Mouse (Mus musculus) G1E (cell line): Measurements from ENCODE around the gene Sh3pxd2a. TPM values are rescaled to one million over a fixed set of nuclear protein-coding genes. Genes with fewer than 3 reads are reported as not detected.

ENCODE experiments used
- ATAC-seq: 2 replicates; pipeline ENCODE4 v1.8.0; 2016; ENCODE audit warnings: mild to moderate bottlenecking; ENCODE audit not compliant: insufficient number of reproducible peaks, poor library complexity, low FRiP score, severe bottlenecking; ENCODE audit errors: extremely low read depth
- DNase-seq: peaks from one replicate; pipeline ENCODE4 v3.0.0; 2012; ENCODE audit warnings: low spot score
- H3K27me3 ChIP-seq: 2 replicates; pipeline ENCODE4 v1.6.1; 2012; ENCODE audit warnings: mild to moderate bottlenecking, low read length, inconsistent platforms; ENCODE audit not compliant: insufficient read depth
- H3K36me3 ChIP-seq: replicated peaks from 2 replicates; pipeline ENCODE3; 2012; ENCODE audit warnings: mild to moderate bottlenecking, inconsistent platforms
- H3K4me1 ChIP-seq: 2 replicates; pipeline ENCODE4 v1.6.1; 2012; ENCODE audit warnings: low read depth, low read length, inconsistent platforms, mixed read lengths; ENCODE audit not compliant: insufficient read depth
- H3K4me3 ChIP-seq: 2 replicates; pipeline ENCODE4 v1.5.1; 2012; ENCODE audit warnings: low read depth, mild to moderate bottlenecking, inconsistent platforms, low read length, moderate library complexity, mixed read lengths
- H3K9me3 ChIP-seq: replicated peaks from 2 replicates; pipeline ENCODE4 v1.6.1; 2012; ENCODE audit warnings: inconsistent platforms
- CTCF ChIP-seq: IDR thresholded peaks from 2 replicates; pipeline ENCODE4 v1.5.1; 2012; ENCODE audit warnings: low read depth, low read length, inconsistent platforms, mixed read lengths
- GATA1 ChIP-seq: IDR thresholded peaks from 2 replicates; pipeline ENCODE4 v1.6.1; 2012; ENCODE audit warnings: borderline replicate concordance, low read length, inconsistent platforms, mixed read lengths
- GATA2 ChIP-seq: IDR thresholded peaks from 2 replicates; pipeline ENCODE4 v1.6.1; 2012; ENCODE audit warnings: low read depth, low read length, inconsistent platforms, borderline replicate concordance
- POLR2AphosphoS5 ChIP-seq: IDR thresholded peaks from 2 replicates; pipeline ENCODE4 v1.6.1; 2012; ENCODE audit warnings: low read depth, low read length, inconsistent platforms; ENCODE audit not compliant: insufficient replicate concordance
- TAL1 ChIP-seq: conservative IDR thresholded peaks from 2 replicates; pipeline ENCODE4 v1.6.1; 2012; ENCODE audit warnings: low read depth, low read length, inconsistent platforms, mixed read lengths
- polyA plus RNA-seq: library from polyadenylated mRNA; stranded (reverse); fragments of >175 nt; gene quantifications from 2 replicates; pipeline ENCODE4 v1.2.3, GENCODE M21; 2012
- total RNA-seq, 2 experiments: library from RNA; stranded (forward) in 1 of 2; stranded (reverse) in 1 of 2; fragments of 200-1000 nt in 1 of 2; fragments of >200 nt in 1 of 2; fragmentation: Nextera tagmentation in 1 of 2; gene quantifications; 2 replicates each; pipeline ENCODE4 v1.2.3; 2014 to 2017

Gene Sh3pxd2a
- total and polyA plus RNA-seq, 3 experiments = 0.16 TPM; not detected in 2

- no peak overlapping the region for H3K4me3 ChIP-seq
Measured at GRCm38 (mm10) chr19:47510135-47510472, 45.9 kb upstream of the Sh3pxd2a start.

GRCm38 (mm10) chr19:47508771-47509281 lies 44.6 kb upstream of the Sh3pxd2a start:
- peaks cover 74% of the 10 kb centered on the region for H3K36me3 ChIP-seq
- DNase-seq (peak; percentile 44), ATAC-seq (peak; percentile 55)
- TF ChIP-seq TAL1 (no peak), GATA1 (no peak), CTCF (no peak), POLR2AphosphoS5 (no peak), GATA2 (no peak)
- H3K4me1 ChIP-seq = peaks cover 54% of the 10 kb centered on the region
- H3K27me3 ChIP-seq = no peaks in the 10 kb centered on the region
- H3K4me3 ChIP-seq = peak overlapping the region; percentile 56; the same call in 1 of the 2 replicates
- no peaks in the 10 kb centered on the region for H3K9me3 ChIP-seq

More at GRCm38 (mm10) chr19:47510135-47510472, 45.9 kb upstream of the Sh3pxd2a start:
- Histone ChIP-seq H3K27me3 (no peaks in the 10 kb centered on the region), H3K4me1 (peaks cover 61% of the 10 kb centered on the region), H3K9me3 (no peaks in the 10 kb centered on the region), H3K36me3 (peaks cover 84% of the 10 kb centered on the region)
- ATAC-seq (no peak), DNase-seq (no peak)
- TF ChIP-seq GATA2 (no peak), GATA1 (no peak), POLR2AphosphoS5 (no peak), TAL1 (no peak), CTCF (no peak)

- ATAC-seq (peak; percentile 18; the same call in 1 of the 2 replicates), DNase-seq (no peak)
- Histone ChIP-seq H3K36me3 (peaks cover 74% of the 10 kb centered on the region), H3K9me3 (no peaks in the 10 kb centered on the region), H3K4me3 (no peak overlapping the region; the same call in 1 of the 2 replicates), H3K4me1 (peaks cover 51% of the 10 kb centered on the region), H3K27me3 (no peaks in the 10 kb centered on the region)
- no peak for TF ChIP-seq GATA1
- no peak for TF ChIP-seq POLR2AphosphoS5
- no peak for TF ChIP-seq TAL1
Measured at GRCm38 (mm10) chr19:47508191-47508590, 44.0 kb upstream of the Sh3pxd2a start.

GRCm38 (mm10) chr19:47507128-47508121 lies 43.2 kb upstream of the Sh3pxd2a start:
- H3K4me1 ChIP-seq = peaks cover 45% of the 10 kb centered on the region
- TF ChIP-seq CTCF (peak; percentile 78), GATA1 (no peak)
- no peak overlapping the region; the same call in 1 of the 2 replicates for H3K4me3 ChIP-seq
- peaks cover 68% of the 10 kb centered on the region for H3K36me3 ChIP-seq
- ATAC-seq (peak; percentile 16; the same call in 1 of the 2 replicates), DNase-seq (peak; percentile 44)
- no peaks in the 10 kb centered on the region for H3K9me3 ChIP-seq
- no peaks in the 10 kb centered on the region for H3K27me3 ChIP-seq

GRCm38 (mm10) chr19:47503625-47504024 lies 39.4 kb upstream of the Sh3pxd2a start:
- Histone ChIP-seq H3K36me3 (peaks cover 37% of the 10 kb centered on the region), H3K9me3 (no peaks in the 10 kb centered on the region), H3K27me3 (peaks cover 2% of the 10 kb centered on the region; the same call in 1 of the 2 replicates), H3K4me1 (peaks cover 18% of the 10 kb centered on the region), H3K4me3 (no peak overlapping the region)
- ATAC-seq (peak; percentile 42; the same call in 1 of the 2 replicates), DNase-seq (no peak)
- no peak for TF ChIP-seq GATA2
- peak; percentile 36; the same call in 1 of the 2 replicates for TF ChIP-seq CTCF
- TF ChIP-seq POLR2AphosphoS5 = no peak

GRCm38 (mm10) chr19:47502563-47502962 lies 38.4 kb upstream of the Sh3pxd2a start:
- DNase-seq (peak; percentile 30), ATAC-seq (no peak)
- TF ChIP-seq TAL1 = no peak
- peak; percentile 20; the same call in 1 of the 2 replicates for TF ChIP-seq CTCF
- no peak for TF ChIP-seq GATA1
- TF ChIP-seq GATA2 = no peak
- TF ChIP-seq POLR2AphosphoS5 = no peak
- H3K9me3 ChIP-seq = no peaks in the 10 kb centered on the region
- H3K36me3 ChIP-seq = peaks cover 33% of the 10 kb centered on the region
- H3K4me3 ChIP-seq = no peak overlapping the region
- H3K4me1 ChIP-seq = peaks cover 7% of the 10 kb centered on the region
- peaks cover 6% of the 10 kb centered on the region for H3K27me3 ChIP-seq
